Mouse (Mus musculus) MEL (cell line): ENCODE results near the gene Ccdc141. TPM values are rescaled to one million over a fixed set of nuclear protein-coding genes. Genes with fewer than 3 reads are reported as not detected.

ENCODE experiments used
- DNase-seq: peaks from one replicate; pipeline ENCODE4 v3.0.0; 2011; ENCODE audit warnings: low read depth, low spot score
- H3K27ac ChIP-seq: 2 replicates; pipeline ENCODE4 v1.5.1; 2012; ENCODE audit warnings: low read depth, mild to moderate bottlenecking, control low read depth, low read length, moderate library complexity; ENCODE audit not compliant: control insufficient read depth
- H3K27me3 ChIP-seq, 2 experiments: fragments of 150-350 bp in 1 of 2; sonication (generic) in 1 of 2; 2 replicates each; pipeline ENCODE4 v1.6.1; 2012; ENCODE audit warnings: low read length in 2 of 2, mild to moderate bottlenecking in 2 of 2, improper control_type of control experiment in 1 of 2, moderate library complexity in 1 of 2; ENCODE audit not compliant: insufficient read depth in 2 of 2, control insufficient read depth in 1 of 2
- H3K36me3 ChIP-seq, 2 experiments: 2 replicates each; pipeline ENCODE4 v1.6.1; 2012 to 2014; ENCODE audit warnings: low read length in 2 of 2, improper control_type of control experiment in 1 of 2, inconsistent platforms in 1 of 2, mild to moderate bottlenecking in 1 of 2; ENCODE audit not compliant: insufficient read depth in 2 of 2, control insufficient read depth in 1 of 2
- H3K4me1 ChIP-seq, 2 experiments: fragments of 150-350 bp in 1 of 2; sonication (generic) in 1 of 2; 2 replicates each; pipeline ENCODE4 v1.6.1; 2012; ENCODE audit warnings: low read length in 2 of 2, improper control_type of control experiment in 1 of 2, mild to moderate bottlenecking in 1 of 2; ENCODE audit not compliant: insufficient read depth in 2 of 2, control insufficient read depth in 1 of 2
- H3K4me3 ChIP-seq, 2 experiments: fragments of 150-350 bp in 1 of 2; sonication (generic) in 1 of 2; 2 replicates each; pipeline ENCODE4 v1.5.1; 2012; ENCODE audit warnings: low read depth in 2 of 2, low read length in 2 of 2, mild to moderate bottlenecking in 2 of 2, moderate library complexity in 2 of 2, control low read depth in 1 of 2, improper control_type of control experiment in 1 of 2; ENCODE audit not compliant: control insufficient read depth in 1 of 2, insufficient read depth in 1 of 2
- H3K79me2 ChIP-seq: 2 replicates; pipeline ENCODE4 v1.6.1; 2012; ENCODE audit warnings: mild to moderate bottlenecking, low read length, moderate library complexity; ENCODE audit not compliant: control insufficient read depth, poor library complexity, insufficient read depth
- H3K9ac ChIP-seq: 2 replicates; pipeline ENCODE4 v1.6.1; 2012; ENCODE audit warnings: low read depth, mild to moderate bottlenecking, control low read depth, low read length, moderate library complexity; ENCODE audit not compliant: control insufficient read depth, poor library complexity, severe bottlenecking
- H3K9me3 ChIP-seq: fragments of 150-350 bp; sonication (generic); replicated peaks from 2 replicates; pipeline ENCODE4 v1.6.1; 2012; ENCODE audit warnings: mild to moderate bottlenecking, low read length, improper control_type of control experiment, moderate library complexity; ENCODE audit not compliant: insufficient read depth
- E2F4 ChIP-seq: IDR thresholded peaks from 2 replicates; pipeline ENCODE4 v1.6.1; 2011; ENCODE audit warnings: low read depth, low read length, improper control_type of control experiment, borderline replicate concordance
- ELF1 ChIP-seq: IDR thresholded peaks from 2 replicates; pipeline ENCODE4 v1.6.1; 2014; ENCODE audit warnings: low read depth, mild to moderate bottlenecking, inconsistent platforms, low read length, improper control_type of control experiment, moderate library complexity
- EP300 ChIP-seq, 2 experiments: IDR thresholded peaks; 2 replicates each; pipeline ENCODE4 v1.6.1; 2011; ENCODE audit warnings: improper control_type of control experiment in 2 of 2, low read length in 2 of 2, low read depth in 1 of 2, mild to moderate bottlenecking in 1 of 2
- ETS1 ChIP-seq: IDR thresholded peaks from 2 replicates; pipeline ENCODE4 v1.6.1; 2012; ENCODE audit warnings: low read depth, mild to moderate bottlenecking, inconsistent platforms, low read length, improper control_type of control experiment, moderate library complexity
- GABPA ChIP-seq: IDR thresholded peaks from 2 replicates; pipeline ENCODE4 v1.6.1; 2012; ENCODE audit warnings: low read depth, mild to moderate bottlenecking, inconsistent platforms, low read length, improper control_type of control experiment, moderate library complexity
- GATA1 ChIP-seq: IDR thresholded peaks from 2 replicates; pipeline ENCODE4 v1.6.1; 2011; ENCODE audit warnings: low read depth, low read length, improper control_type of control experiment
- HCFC1 ChIP-seq: IDR thresholded peaks from 2 replicates; pipeline ENCODE4 v1.6.1; 2012; ENCODE audit warnings: low read depth, mild to moderate bottlenecking, inconsistent platforms, low read length, improper control_type of control experiment, moderate library complexity
- KAT2A ChIP-seq: conservative IDR thresholded peaks from 2 replicates; pipeline ENCODE4 v1.6.1; 2012; ENCODE audit warnings: low read depth, low read length, improper control_type of control experiment, inconsistent platforms
- MAX ChIP-seq: IDR thresholded peaks from 2 replicates; pipeline ENCODE4 v1.6.1; 2011; ENCODE audit warnings: low read length, improper control_type of control experiment
- MAZ ChIP-seq: IDR thresholded peaks from 2 replicates; pipeline ENCODE4 v1.6.1; 2012; ENCODE audit warnings: low read depth, mild to moderate bottlenecking, inconsistent platforms, low read length, improper control_type of control experiment
- MEF2A ChIP-seq: IDR thresholded peaks from 2 replicates; pipeline ENCODE4 v1.6.1; 2014; ENCODE audit warnings: low read depth, mild to moderate bottlenecking, inconsistent platforms, low read length, improper control_type of control experiment; ENCODE audit not compliant: poor library complexity, insufficient replicate concordance, severe bottlenecking; ENCODE audit errors: extremely low read depth
- MYB ChIP-seq: IDR thresholded peaks from 2 replicates; pipeline ENCODE4 v1.6.1; 2011; ENCODE audit warnings: mild to moderate bottlenecking, low read depth, low read length, improper control_type of control experiment
- NELFE ChIP-seq: IDR thresholded peaks from 2 replicates; pipeline ENCODE4 v1.6.1; 2011; ENCODE audit warnings: low read depth, low read length, improper control_type of control experiment
- NRF1 ChIP-seq: IDR thresholded peaks from 2 replicates; pipeline ENCODE4 v1.6.1; 2014; ENCODE audit warnings: low read depth, mild to moderate bottlenecking, inconsistent platforms, low read length, improper control_type of control experiment, moderate library complexity; ENCODE audit not compliant: poor library complexity, insufficient read depth, severe bottlenecking
- POLR2A ChIP-seq, 2 experiments: IDR thresholded peaks; 2 replicates each; pipeline ENCODE4 v1.6.1; 2011 to 2012; ENCODE audit warnings: low read length in 2 of 2, mild to moderate bottlenecking in 2 of 2, control low read depth in 1 of 2, improper control_type of control experiment in 1 of 2, low read depth in 1 of 2, moderate library complexity in 1 of 2; ENCODE audit not compliant: control insufficient read depth in 1 of 2, insufficient read depth in 1 of 2, poor library complexity in 1 of 2
- POLR2AphosphoS2 ChIP-seq: IDR thresholded peaks from 2 replicates; pipeline ENCODE4 v1.6.1; 2011; ENCODE audit warnings: low read length, improper control_type of control experiment
- POLR2AphosphoS5 ChIP-seq: IDR thresholded peaks from 2 replicates; pipeline ENCODE4 v1.6.1; 2012; ENCODE audit warnings: low read depth, borderline replicate concordance, mild to moderate bottlenecking, inconsistent platforms, low read length, moderate library complexity, mixed read lengths
- SIN3A ChIP-seq: IDR thresholded peaks from 2 replicates; pipeline ENCODE4 v1.6.1; 2012; ENCODE audit warnings: low read length, improper control_type of control experiment, inconsistent platforms
- SMC3 ChIP-seq: IDR thresholded peaks from 2 replicates; pipeline ENCODE4 v1.6.1; 2011; ENCODE audit warnings: low read depth, low read length, improper control_type of control experiment
- TAL1 ChIP-seq: IDR thresholded peaks from 2 replicates; pipeline ENCODE4 v1.6.1; 2012; ENCODE audit warnings: mild to moderate bottlenecking, inconsistent platforms, low read length, moderate library complexity, mixed read lengths
- TBP ChIP-seq: IDR thresholded peaks from 2 replicates; pipeline ENCODE4 v1.8.0; 2011; ENCODE audit warnings: low read depth, low read length, improper control_type of control experiment
- TCF12 ChIP-seq: IDR thresholded peaks from 2 replicates; pipeline ENCODE4 v1.6.1; 2014; ENCODE audit warnings: low read depth, mild to moderate bottlenecking, inconsistent platforms, low read length, improper control_type of control experiment, moderate library complexity
- UBTF ChIP-seq: IDR thresholded peaks from 2 replicates; pipeline ENCODE4 v1.6.1; 2012; ENCODE audit warnings: low read depth, mild to moderate bottlenecking, inconsistent platforms, low read length, improper control_type of control experiment, moderate library complexity, borderline replicate concordance; ENCODE audit not compliant: insufficient read depth
- USF1 ChIP-seq: IDR thresholded peaks from 2 replicates; pipeline ENCODE4 v1.6.1; 2014; ENCODE audit warnings: low read depth, mild to moderate bottlenecking, inconsistent platforms, low read length, improper control_type of control experiment, moderate library complexity
- USF2 ChIP-seq, 2 experiments: IDR thresholded peaks; 2 replicates each; pipeline ENCODE4 v1.6.1; 2011 to 2012; ENCODE audit warnings: improper control_type of control experiment in 2 of 2, low read length in 2 of 2, borderline replicate concordance in 1 of 2, inconsistent platforms in 1 of 2, low read depth in 1 of 2, mild to moderate bottlenecking in 1 of 2; ENCODE audit not compliant: insufficient read depth in 1 of 2
- ZNF384 ChIP-seq: IDR thresholded peaks from 2 replicates; pipeline ENCODE4 v1.6.1; 2012; ENCODE audit warnings: low read depth, mild to moderate bottlenecking, inconsistent platforms, low read length, improper control_type of control experiment
- polyA plus RNA-seq, 2 experiments: library from polyadenylated mRNA; stranded (reverse) in 1 of 2; unstranded in 1 of 2; fragments of >175 nt in 1 of 2; fragments of >200 nt in 1 of 2; gene quantifications; 2 replicates each; pipeline versions ENCODE4 v1.2.1 to v1.2.4; 2012; ENCODE audit warnings: low replicate concordance in 2 of 2, low read depth in 1 of 2; ENCODE audit not compliant: insufficient read length in 2 of 2, insufficient read depth in 1 of 2, missing spikeins in 1 of 2
- total RNA-seq: library from RNA; depleted of rRNA; stranded (reverse); fragments of 300-350 nt; gene quantifications from 2 replicates; pipeline ENCODE4 v1.2.3, GENCODE M21; 2012

Gene Ccdc141
- total and polyA plus RNA-seq, 3 experiments = 0.54 to 1.1 TPM; not detected in 1

- DNase-seq = no peak
- H3K9ac ChIP-seq = no peak overlapping the region
Measured at GRCm38 (mm10) chr2:77134906-77135305, 35.5 kb downstream of the Ccdc141 start.

GRCm38 (mm10) chr2:77133407-77133806 lies 37.0 kb downstream of the Ccdc141 start:
- no peak for DNase-seq
- Histone ChIP-seq H3K4me3 (no peak overlapping the region), H3K79me2 (no peaks in the 10 kb centered on the region), H3K4me1 (no peaks in the 10 kb centered on the region), H3K9me3 (no peaks in the 10 kb centered on the region), H3K36me3 (no peaks in the 10 kb centered on the region), H3K9ac (no peak overlapping the region), H3K27ac (no peak overlapping the region), H3K27me3 (no peaks in the 10 kb centered on the region)
- no peak for TF ChIP-seq E2F4
- TF ChIP-seq NELFE = no peak
- no peak for TF ChIP-seq EP300 (IDR thresholded peaks at IDR 0.05; ENCODE audit: low read depth in 1 of 2, low read length in 2 of 2)
- TF ChIP-seq MYB = no peak
- TF ChIP-seq TCF12 = no peak
- no peak for TF ChIP-seq ETS1
- TF ChIP-seq KAT2A = no peak
- TF ChIP-seq ELF1 = no peak
- TF ChIP-seq MEF2A = no peak
- TF ChIP-seq HCFC1 = no peak
- no peak for TF ChIP-seq POLR2A (IDR thresholded peaks at IDR 0.05; ENCODE audit: control insufficient read depth in 1 of 2, insufficient read depth in 1 of 2, low read depth in 1 of 2, low read length in 2 of 2, poor library complexity in 1 of 2)
- no peak for TF ChIP-seq TBP
- TF ChIP-seq MAX = no peak
- TF ChIP-seq POLR2AphosphoS5 = no peak
- no peak for TF ChIP-seq USF1
- TF ChIP-seq NRF1 = no peak
- no peak for TF ChIP-seq GABPA
- TF ChIP-seq, all 39 proteins: peak for 0

More at GRCm38 (mm10) chr2:77134906-77135305, 35.5 kb downstream of the Ccdc141 start:
- Histone ChIP-seq H3K9me3 (no peaks in the 10 kb centered on the region), H3K79me2 (no peaks in the 10 kb centered on the region), H3K4me1 (no peaks in the 10 kb centered on the region), H3K4me3 (no peak overlapping the region), H3K36me3 (no peaks in the 10 kb centered on the region), H3K27me3 (no peaks in the 10 kb centered on the region), H3K27ac (no peak overlapping the region)
- TF ChIP-seq MYB (no peak), SMC3 (no peak), TBP (no peak), ELF1 (no peak), NRF1 (no peak), USF2 (IDR thresholded peaks at IDR 0.05; ENCODE audit: borderline replicate concordance in 1 of 2, insufficient read depth in 1 of 2, low read depth in 1 of 2, low read length in 2 of 2) (no peak), NELFE (no peak), SIN3A (no peak), ZNF384 (no peak), MAZ (no peak), TAL1 (no peak), GATA1 (no peak), MEF2A (no peak), POLR2AphosphoS5 (no peak), TCF12 (no peak), ETS1 (no peak), POLR2AphosphoS2 (no peak), UBTF (no peak)
